Mouse (Mus musculus) neural tube, embryonic 14.5 days (tissue): Measurements from ENCODE around the gene Slc48a1. TPM values are rescaled to one million over a fixed set of nuclear protein-coding genes. Genes with fewer than 3 reads are reported as not detected.
A peak's percentile ranks its signal among the peaks of the same experiment; 100 is the strongest.

ENCODE experiments used
- ATAC-seq: fragments of 200-750 bp; cut with Nextera tagmentation; 2 replicates; pipeline ENCODE4 v1.8.0; 2017; ENCODE audit warnings: low read depth, mild to moderate bottlenecking, moderate TSS enrichment, moderate library complexity
- H3K27ac ChIP-seq: fragments of 300-500 bp; sonication (generic); 2 replicates; pipeline ENCODE4 v1.5.1; 2014; ENCODE audit warnings: low read depth, mild to moderate bottlenecking, control low read depth, low read length, moderate library complexity, mixed read lengths
- H3K27me3 ChIP-seq: fragments of 300-500 bp; sonication (generic); 2 replicates; pipeline ENCODE4 v1.6.1; 2014; ENCODE audit warnings: low read length; ENCODE audit not compliant: control insufficient read depth, insufficient read depth
- H3K36me3 ChIP-seq: fragments of 300-500 bp; sonication (generic); 2 replicates; pipeline ENCODE4 v1.6.1; 2014; ENCODE audit warnings: low read length, mixed read lengths; ENCODE audit not compliant: control insufficient read depth, insufficient read depth
- H3K4me1 ChIP-seq: fragments of 300-500 bp; sonication (generic); 2 replicates; pipeline ENCODE4 v1.6.1; 2014; ENCODE audit warnings: low read length; ENCODE audit not compliant: control insufficient read depth, insufficient read depth
- H3K4me2 ChIP-seq: fragments of 300-500 bp; sonication (generic); 2 replicates; pipeline ENCODE4 v1.6.1; 2014; ENCODE audit warnings: mild to moderate bottlenecking, low read depth, low read length, control low read depth
- H3K4me3 ChIP-seq: fragments of 300-500 bp; sonication (generic); 2 replicates; pipeline ENCODE4 v1.5.1; 2014; ENCODE audit warnings: low read depth, low read length, control low read depth, mixed read lengths
- H3K9ac ChIP-seq: fragments of 300-500 bp; sonication (generic); replicated peaks from 2 replicates; pipeline ENCODE4 v1.6.1; 2014; ENCODE audit warnings: low read depth, mild to moderate bottlenecking, control low read depth, low read length, mixed read lengths
- H3K9me3 ChIP-seq: fragments of 300-500 bp; sonication (generic); 2 replicates; pipeline ENCODE4 v1.6.1; 2016; ENCODE audit warnings: low read length; ENCODE audit not compliant: control insufficient read depth
- WGBS: fragments of 180-500 bp; shearing (Covaris S2); extraction: QIAGEN DNeasy Blood & Tissue Kit; methylation state at CpG from one replicate; pipeline ENCODE4 v1.1.7; 2014; 5-methylcytosine and 5-hydroxymethylcytosine counted together
- polyA plus RNA-seq: library from polyadenylated mRNA; unstranded; fragments of >200 nt; fragmentation: Nextera tagmentation; extraction: Ambion mirVana; gene quantifications from 2 replicates; pipeline ENCODE4 v1.2.1, GENCODE M21; 2014

Slc48a1 gene
- polyA plus RNA-seq, 1 experiment from 2014 or later, result 104 TPM

DNA sequence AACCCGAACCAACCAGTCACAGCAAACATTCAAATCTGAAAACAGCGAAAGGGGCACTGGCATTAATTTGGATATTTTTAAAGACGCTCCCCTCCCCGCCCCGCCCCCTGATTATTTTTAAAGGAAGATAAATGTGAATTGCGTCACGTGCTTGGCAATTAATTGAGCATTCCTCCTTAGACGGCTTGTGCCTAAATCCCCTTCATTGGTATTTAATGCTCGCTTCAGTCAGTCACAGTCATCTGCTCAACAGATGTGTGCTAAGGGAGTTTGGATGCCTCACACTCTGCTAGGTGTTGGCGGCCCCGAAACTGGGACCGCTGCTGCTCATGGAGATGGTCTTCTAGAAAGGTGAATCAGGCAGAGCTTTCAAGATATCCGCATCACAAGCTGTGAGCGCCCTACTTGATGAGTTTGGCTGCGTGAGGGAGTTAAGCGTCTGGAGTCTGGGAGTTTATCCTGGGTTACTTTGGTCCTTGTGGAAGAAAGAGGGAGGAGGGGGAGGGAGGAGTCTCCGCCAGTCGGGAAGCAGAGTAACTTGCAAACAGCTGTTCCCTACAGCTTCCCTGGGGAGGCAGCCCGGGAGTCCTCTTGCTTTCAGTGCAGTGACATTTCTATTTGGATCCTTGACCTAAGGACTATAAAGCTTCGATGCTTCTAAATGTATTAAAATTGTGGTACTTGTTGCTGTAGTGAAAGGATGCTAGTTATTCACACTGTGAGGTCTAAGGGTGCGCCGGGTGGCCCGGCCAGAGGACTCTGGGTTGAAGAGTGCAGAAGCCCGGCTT is 3.8 kb downstream of the Slc48a1 start:
- Histone ChIP-seq H3K4me2 (0 out of 2 replicates have a peak overlapping the region, but pooled peaks have one; percentile 20), H3K9me3 (no peaks in the 10 kb centered on the region), H3K27ac (no peak overlapping the region), H3K9ac (no peak overlapping the region), H3K4me1 (peaks cover 9% of the 10 kb centered on the region; the same call in 1 of the 2 replicates), H3K27me3 (0 out of 2 replicates have a peak, but pooled peaks cover 3% of the 10 kb centered on the region), H3K36me3 (no peaks in the 10 kb centered on the region), H3K4me3 (no peak overlapping the region)
- 10% methylated on average over 24 of the region's 24 CpGs for WGBS
- ATAC-seq, result no peak

DNA sequence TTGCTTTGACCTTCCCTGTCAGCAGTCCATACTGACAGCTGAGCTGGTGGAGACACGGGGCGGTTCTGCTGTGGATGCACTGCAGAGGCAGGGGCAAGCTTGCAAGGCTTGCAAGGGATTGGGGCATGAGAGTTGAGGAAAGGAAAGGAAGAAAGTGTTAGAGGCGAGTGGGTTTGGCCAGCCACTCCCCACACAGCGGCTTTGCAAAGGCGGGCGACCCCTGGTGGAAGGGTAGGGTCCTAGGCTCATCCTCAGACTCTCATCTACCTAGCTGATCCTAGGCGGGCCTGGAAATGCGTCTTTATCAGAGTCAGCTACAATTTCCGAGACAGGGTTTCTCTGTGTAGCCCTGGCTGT is 4.4 kb downstream of the Slc48a1 start:
- no peaks in the 10 kb centered on the region for H3K9me3 ChIP-seq
- H3K27me3 ChIP-seq, result 0 out of 2 replicates have a peak, but pooled peaks cover 3% of the 10 kb centered on the region
- ATAC-seq, result no peak
- H3K4me2 ChIP-seq, result 0 out of 2 replicates have a peak overlapping the region, but pooled peaks have one; percentile 20
- H3K36me3 ChIP-seq, result no peaks in the 10 kb centered on the region
- H3K4me1 ChIP-seq, result peaks cover 9% of the 10 kb centered on the region; the same call in 1 of the 2 replicates
- 6% methylated on average over 9 of the region's 9 CpGs for WGBS
- H3K4me3 ChIP-seq, result no peak overlapping the region
- no peak overlapping the region for H3K27ac ChIP-seq
- no peak overlapping the region for H3K9ac ChIP-seq

DNA sequence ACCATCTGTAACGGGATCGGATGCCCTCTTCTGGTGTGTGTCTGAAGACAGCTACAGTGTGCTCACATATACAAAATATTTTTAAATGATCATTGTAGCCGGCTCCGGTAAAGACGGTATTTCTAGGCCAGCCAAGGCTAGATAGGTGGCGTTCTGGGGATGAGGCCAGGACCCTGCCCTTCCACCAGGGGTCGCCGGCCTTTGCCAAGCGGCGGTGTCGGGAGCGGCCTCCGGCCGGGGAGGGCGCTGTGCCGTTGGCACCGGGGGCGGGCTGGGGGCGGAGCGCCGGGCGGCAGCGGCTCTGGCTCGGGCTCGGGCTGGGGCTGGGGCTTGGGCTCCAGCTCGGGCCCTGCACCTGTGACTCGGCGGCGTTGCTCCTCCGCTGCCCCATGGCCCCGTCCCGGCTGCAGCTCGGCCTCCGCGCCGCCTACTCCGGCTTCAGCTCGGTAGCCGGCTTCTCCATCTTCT is 5.8 kb downstream of the Slc48a1 start:
- Histone ChIP-seq H3K36me3 (no peaks in the 10 kb centered on the region), H3K9me3 (no peaks in the 10 kb centered on the region), H3K4me2 (peak overlapping the region; percentile 75), H3K9ac (peak overlapping the region; percentile 83), H3K4me3 (peak overlapping the region; percentile 61), H3K27me3 (0 out of 2 replicates have a peak, but pooled peaks cover 3% of the 10 kb centered on the region), H3K27ac (peak overlapping the region; percentile 60), H3K4me1 (peaks cover 9% of the 10 kb centered on the region; the same call in 1 of the 2 replicates)
- ATAC-seq, result peak; percentile 86
- WGBS, result 3% methylated on average over 39 of the region's 39 CpGs

DNA sequence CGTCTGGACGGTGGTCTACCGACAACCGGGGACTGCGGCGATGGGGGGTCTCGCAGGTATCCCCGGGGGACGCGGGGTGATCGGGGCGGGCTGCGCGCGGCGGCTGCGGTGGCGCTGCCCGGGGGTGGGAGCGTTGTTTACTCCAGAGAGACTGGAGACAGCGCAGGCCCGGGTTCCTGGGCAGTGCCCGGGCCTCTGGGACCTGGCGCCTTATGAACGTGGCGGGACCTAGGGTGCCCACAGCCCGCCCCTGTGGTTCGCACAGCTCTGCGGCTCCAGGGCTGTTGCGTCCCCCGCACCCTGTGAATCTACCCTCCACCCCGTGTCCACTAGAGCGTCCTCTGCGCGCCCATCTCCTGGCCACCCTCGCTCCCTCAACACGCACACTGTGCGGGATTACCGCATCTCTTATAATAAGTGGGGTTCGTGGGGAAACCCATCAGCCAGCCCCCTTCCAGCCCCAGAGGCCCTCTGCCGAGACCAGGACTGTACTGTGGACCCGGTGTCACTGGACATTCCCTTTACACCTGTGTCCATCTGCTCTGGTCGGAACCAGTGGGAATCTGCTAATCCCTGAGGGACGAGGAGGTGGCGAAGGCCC is 6.3 kb downstream of the Slc48a1 start:
- WGBS, result 4% methylated on average over 45 of the region's 45 CpGs
- Histone ChIP-seq H3K9me3 (no peaks in the 10 kb centered on the region), H3K4me3 (peak overlapping the region; percentile 61), H3K4me1 (peaks cover 9% of the 10 kb centered on the region; the same call in 1 of the 2 replicates), H3K27ac (peak overlapping the region; percentile 60), H3K9ac (peak overlapping the region; percentile 83), H3K36me3 (no peaks in the 10 kb centered on the region), H3K27me3 (0 out of 2 replicates have a peak, but pooled peaks cover 3% of the 10 kb centered on the region), H3K4me2 (peak overlapping the region; percentile 75)
- ATAC-seq, result peak; percentile 57

DNA sequence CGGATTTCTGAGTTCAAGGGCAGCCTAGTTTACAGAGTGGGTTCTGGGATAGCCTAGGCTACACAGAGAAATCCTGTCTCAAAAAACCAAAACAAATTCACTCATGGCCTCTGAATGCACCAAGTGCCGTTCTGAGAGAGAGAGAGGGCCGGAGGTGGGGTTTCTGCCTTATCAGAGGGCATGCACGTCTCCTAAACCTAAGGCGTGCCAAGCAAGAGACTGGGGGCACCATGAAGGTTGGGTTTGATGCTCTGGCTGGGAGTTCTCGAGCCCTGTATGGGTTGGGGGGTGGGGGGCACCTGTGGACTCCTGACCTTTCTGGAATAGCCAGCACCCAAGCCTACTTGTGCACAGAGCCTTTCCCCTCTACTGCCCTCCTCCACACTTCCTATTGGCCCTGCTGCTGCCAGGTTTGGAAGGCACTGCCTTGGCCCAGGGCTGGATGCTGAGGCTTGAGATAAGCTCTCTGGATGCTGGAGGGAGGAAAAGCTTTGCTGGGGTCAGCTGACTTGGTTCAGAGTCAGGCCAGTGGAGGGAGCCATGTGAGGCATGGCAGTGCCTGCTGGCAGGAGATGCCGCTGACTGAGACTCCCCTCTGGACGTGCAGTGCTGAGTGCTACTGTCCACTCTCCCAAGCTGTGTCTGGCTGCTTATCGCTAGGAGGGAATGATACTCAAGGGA is 7.6 kb downstream of the Slc48a1 start:
- Histone ChIP-seq H3K4me1 (peaks cover 9% of the 10 kb centered on the region; the same call in 1 of the 2 replicates), H3K36me3 (peaks cover 2% of the 10 kb centered on the region; the same call in 1 of the 2 replicates), H3K27me3 (0 out of 2 replicates have a peak, but pooled peaks cover 3% of the 10 kb centered on the region), H3K4me2 (no peak overlapping the region), H3K27ac (no peak overlapping the region), H3K4me3 (no peak overlapping the region), H3K9ac (no peak overlapping the region), H3K9me3 (no peaks in the 10 kb centered on the region)
- WGBS, result 81% methylated on average over 9 of the region's 9 CpGs
- ATAC-seq, result no peak

DNA sequence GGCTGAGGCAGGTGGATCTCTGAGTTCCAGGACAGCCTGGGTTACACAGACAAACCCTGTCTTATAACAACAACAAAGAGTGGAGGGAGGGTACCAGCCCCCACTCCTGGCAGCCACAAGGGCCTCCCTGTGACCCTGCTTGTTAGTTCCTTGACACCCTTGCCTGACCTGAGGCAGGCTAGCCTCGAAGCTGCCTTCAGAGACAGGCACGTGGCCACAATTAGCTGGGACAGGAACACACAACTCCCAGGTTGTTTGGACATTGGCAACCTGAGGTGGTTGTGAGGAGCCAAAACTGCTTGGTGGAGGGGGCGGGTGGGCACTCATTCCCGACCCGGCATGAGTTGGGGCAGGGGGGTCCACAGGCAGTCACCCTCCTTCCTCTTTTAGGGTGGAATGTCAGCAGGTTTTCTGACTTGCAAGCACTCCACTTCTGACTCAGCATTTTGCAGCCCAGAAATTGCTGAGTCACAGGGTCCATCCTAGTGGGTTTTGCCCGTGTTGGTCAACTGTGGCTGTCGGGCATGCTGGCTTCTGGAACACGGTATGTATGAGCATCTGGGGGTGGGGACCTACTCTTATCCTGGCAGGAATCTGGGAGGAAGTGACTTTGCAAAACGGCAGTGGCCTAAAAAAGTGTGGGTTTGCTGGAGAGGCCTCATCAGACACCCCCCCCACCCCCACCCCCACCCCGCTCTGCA is 8.2 kb downstream of the Slc48a1 start:
- Histone ChIP-seq H3K4me3 (no peak overlapping the region), H3K27ac (no peak overlapping the region), H3K9me3 (no peaks in the 10 kb centered on the region), H3K4me1 (peaks cover 9% of the 10 kb centered on the region; the same call in 1 of the 2 replicates), H3K4me2 (no peak overlapping the region), H3K9ac (no peak overlapping the region), H3K27me3 (0 out of 2 replicates have a peak, but pooled peaks cover 3% of the 10 kb centered on the region), H3K36me3 (peaks cover 5% of the 10 kb centered on the region)
- 85% methylated on average over 10 of the region's 10 CpGs for WGBS
- ATAC-seq, result no peak

DNA sequence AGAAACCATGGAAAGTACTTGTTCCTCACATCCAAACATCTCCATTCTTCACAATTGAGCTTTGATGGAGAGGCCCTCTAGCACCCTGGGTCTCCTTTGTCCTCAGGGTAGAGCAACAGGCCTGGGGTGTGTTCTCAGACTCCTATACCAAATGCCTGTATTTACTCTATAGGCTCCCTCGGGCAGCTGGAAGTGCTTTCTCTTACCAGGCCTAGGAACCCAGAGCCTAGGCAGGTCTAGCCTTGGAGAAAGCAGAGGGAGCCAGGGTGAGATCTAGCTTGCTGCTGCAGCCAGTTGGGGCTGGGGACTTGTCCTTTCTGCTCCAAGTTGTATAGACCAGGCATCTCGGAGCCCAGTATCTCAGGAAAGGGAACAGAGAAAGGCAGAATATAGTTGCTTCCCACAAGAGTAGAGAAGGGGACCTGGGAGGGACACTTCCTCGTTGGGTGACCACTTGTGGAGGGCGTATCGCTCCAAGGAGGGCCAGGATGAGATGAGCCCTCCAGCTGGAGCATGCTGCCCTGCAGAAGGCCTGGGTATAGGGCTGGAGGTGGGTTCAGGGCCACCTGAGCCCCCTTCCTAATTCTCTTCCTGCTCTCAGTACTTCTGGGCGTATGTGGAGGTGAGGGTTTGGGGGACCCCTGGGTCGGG is 9.0 kb downstream of the Slc48a1 start:
- peaks cover 5% of the 10 kb centered on the region for H3K36me3 ChIP-seq
- ATAC-seq, result no peak
- no peak overlapping the region for H3K9ac ChIP-seq
- H3K4me3 ChIP-seq, result no peak overlapping the region
- no peak overlapping the region for H3K4me2 ChIP-seq
- H3K27ac ChIP-seq, result no peak overlapping the region
- WGBS, result 90% methylated on average over 7 of the region's 7 CpGs
- H3K27me3 ChIP-seq, result 0 out of 2 replicates have a peak, but pooled peaks cover 3% of the 10 kb centered on the region
- H3K4me1 ChIP-seq, result peaks cover 5% of the 10 kb centered on the region; the same call in 1 of the 2 replicates
- H3K9me3 ChIP-seq, result no peaks in the 10 kb centered on the region
